Mouse (Mus musculus) heart, postnatal 0 days (tissue): ENCODE data around the gene Rab11fip5.

Experiments used
- CTCF ChIP-seq: IDR thresholded peaks from 2 replicates; pipeline ENCODE4 v1.5.1; 2016; ENCODE audit warnings: antibody characterized with exemption, control low read depth, low read depth
- EP300 ChIP-seq: IDR thresholded peaks from 2 replicates; pipeline ENCODE4 v1.6.1; 2016; ENCODE audit warnings: antibody characterized with exemption, low read depth

DNA sequence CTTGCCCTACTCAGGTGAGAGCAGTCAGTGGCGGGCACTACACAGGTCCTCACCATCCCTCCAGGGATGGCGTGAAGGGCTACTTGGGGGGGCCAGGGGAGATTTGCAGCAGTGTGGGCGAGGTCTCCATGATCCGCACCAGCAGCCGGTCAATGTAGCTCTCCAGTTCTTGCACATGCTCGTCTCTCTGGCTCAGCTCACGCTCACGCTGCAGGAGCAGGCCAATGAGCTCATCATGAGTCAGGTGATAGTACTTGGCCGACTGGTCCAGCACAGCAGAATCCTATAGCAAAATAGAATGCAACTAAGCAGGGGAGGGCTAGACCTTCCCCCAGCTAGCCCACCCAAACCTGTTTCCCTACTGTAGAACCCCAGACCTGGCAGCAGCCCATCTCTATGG is 37.5 kb downstream of the Rab11fip5 start:
- no peak for TF ChIP-seq CTCF
- no peak for TF ChIP-seq EP300
